Mouse (Mus musculus): Measurements from ENCODE around the gene Mnd1. TPM values are rescaled to one million over a fixed set of nuclear protein-coding genes. Genes with fewer than 3 reads are reported as not detected.
A peak's percentile ranks its signal among the peaks of the same experiment; 100 is the strongest.

Mnd1 gene
- polyA plus RNA-seq (2014; fragmentation: Nextera tagmentation; extraction: Ambion mirVana): 2.8 and 3.6 TPM in 2 replicates

- Histone ChIP-seq H3K4me3 (ENCODE audit: low read depth, low read length) (peak within 1 kb of the TSS; percentile 47), H3K4me2 (ENCODE audit: low read length) (peak within 1 kb of the TSS; percentile 93), H3K27me3 (replicated peaks; ENCODE audit: control insufficient read depth, insufficient read depth, low read length) (no peaks in the 10 kb centered on the region), H3K36me3 (ENCODE audit: control insufficient read depth, insufficient read depth, low read length) (peaks cover 20% of the 10 kb centered on the region), H3K27ac (ENCODE audit: low read depth, low read length) (no peak within 1 kb of the TSS), H3K9me3 (replicated peaks; ENCODE audit: control insufficient read depth, low read length) (no peaks in the 10 kb centered on the region), H3K4me1 (ENCODE audit: control insufficient read depth, insufficient read depth, low read length) (no peaks in the 10 kb centered on the region), H3K9ac (ENCODE audit: low read length) (peak within 1 kb of the TSS; percentile 67)
- WGBS: 0% methylated on average over 29 of the region's 29 CpGs
- peak; percentile 95 for DNase-seq (ENCODE audit: low spot score)
- ATAC-seq: peak; percentile 99
Observed at GRCm38 (mm10) chr3:84155558-84156006, at the start of gene Mnd1. Gene Mnd1, minus strand, starts transcription at chr3:84155786.

DNA sequence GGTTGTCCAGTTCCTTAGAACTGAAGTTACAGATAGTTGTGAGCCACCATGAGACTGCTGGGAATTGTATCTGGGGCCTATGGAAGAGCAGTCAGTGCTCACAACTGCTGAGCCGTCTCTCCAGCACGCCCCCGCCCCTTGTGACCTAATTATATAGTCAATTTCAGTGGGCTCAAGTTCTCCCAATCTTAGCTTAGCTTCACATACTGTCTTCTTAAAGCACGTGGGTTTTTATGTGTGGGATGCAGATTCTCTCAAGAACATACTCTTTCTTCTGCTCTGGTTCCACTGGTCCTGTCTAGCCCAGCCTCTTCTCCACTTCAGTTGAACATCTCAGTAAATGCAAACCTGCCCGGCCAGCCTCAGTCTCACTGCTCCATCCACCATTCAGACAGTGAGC lies 49.1 kb upstream of the Mnd1 start:
- Histone ChIP-seq H3K4me2 (ENCODE audit: low read length) (no peak overlapping the region), H3K36me3 (ENCODE audit: control insufficient read depth, insufficient read depth, low read length) (peaks cover 66% of the 10 kb centered on the region), H3K9ac (ENCODE audit: low read length) (no peak overlapping the region), H3K27me3 (replicated peaks; ENCODE audit: control insufficient read depth, insufficient read depth, low read length) (no peaks in the 10 kb centered on the region), H3K9me3 (replicated peaks; ENCODE audit: control insufficient read depth, low read length) (no peaks in the 10 kb centered on the region), H3K4me1 (ENCODE audit: control insufficient read depth, insufficient read depth, low read length) (peaks cover 15% of the 10 kb centered on the region), H3K4me3 (ENCODE audit: low read depth, low read length) (no peak overlapping the region), H3K27ac (ENCODE audit: low read depth, low read length) (no peak overlapping the region)
- DNase-seq (ENCODE audit: low spot score) (no peak), ATAC-seq (no peak)
- 81% methylated on average over 5 of the region's 5 CpGs for WGBS

DNA sequence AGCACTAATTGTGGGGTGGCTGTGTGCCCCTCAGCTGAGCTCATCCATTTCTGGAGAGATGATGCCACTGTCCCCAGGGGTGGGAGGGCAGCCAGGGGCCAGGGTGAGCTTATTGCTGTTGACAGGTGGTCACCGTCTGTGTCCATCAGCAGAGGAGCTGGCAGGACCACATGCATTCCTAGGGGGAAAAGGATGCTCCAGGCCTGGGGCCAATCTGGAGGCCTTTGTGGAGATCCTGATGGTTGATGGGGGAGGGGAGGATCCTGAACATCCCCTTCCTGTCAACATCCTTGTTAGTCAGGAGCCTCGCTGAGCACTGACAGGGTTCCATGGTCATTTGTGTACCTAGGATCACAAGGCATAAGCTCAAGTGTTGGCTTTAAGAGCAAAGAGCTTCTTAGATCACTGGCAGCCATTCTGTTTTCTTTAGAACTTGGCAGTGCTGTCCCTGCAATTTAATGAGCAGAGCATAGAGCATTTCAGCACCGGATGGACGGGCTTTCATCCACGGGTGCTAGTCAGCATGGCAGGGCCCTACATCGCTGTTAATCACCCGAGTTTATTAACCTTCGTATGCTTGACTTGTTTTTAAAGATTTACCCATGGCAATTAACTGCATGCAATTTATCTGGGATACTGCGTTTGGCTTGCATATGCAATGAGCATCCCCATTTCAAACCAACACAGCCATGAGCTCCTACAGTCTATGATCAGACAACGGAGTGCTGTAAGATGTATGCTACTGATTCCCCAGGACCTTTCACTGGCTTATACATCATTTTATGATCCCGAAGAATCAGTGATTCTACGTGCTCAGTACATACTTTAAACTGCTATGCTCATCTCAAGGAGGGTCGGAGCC lies 45.2 kb upstream of the Mnd1 start:
- Histone ChIP-seq H3K36me3 (ENCODE audit: control insufficient read depth, insufficient read depth, low read length) (peaks cover 44% of the 10 kb centered on the region), H3K9me3 (replicated peaks; ENCODE audit: control insufficient read depth, low read length) (no peaks in the 10 kb centered on the region), H3K4me3 (ENCODE audit: low read depth, low read length) (no peak overlapping the region), H3K4me1 (ENCODE audit: control insufficient read depth, insufficient read depth, low read length) (peaks cover 15% of the 10 kb centered on the region), H3K9ac (ENCODE audit: low read length) (no peak overlapping the region), H3K27ac (ENCODE audit: low read depth, low read length) (peak overlapping the region; percentile 86), H3K4me2 (ENCODE audit: low read length) (no peak overlapping the region), H3K27me3 (replicated peaks; ENCODE audit: control insufficient read depth, insufficient read depth, low read length) (no peaks in the 10 kb centered on the region)
- DNase-seq (ENCODE audit: low spot score): peak; percentile 95
- WGBS: 23% methylated on average over 13 of the region's 13 CpGs
- ATAC-seq: peak; percentile 94

GRCm38 (mm10) chr3:84199516-84199915 lies 43.9 kb upstream of the Mnd1 start:
- no peaks in the 10 kb centered on the region for H3K9me3 ChIP-seq (replicated peaks; ENCODE audit: control insufficient read depth, low read length)
- H3K9ac ChIP-seq (ENCODE audit: low read length): no peak overlapping the region
- no peak for ATAC-seq
- no peak overlapping the region; the same call in 1 of the 2 replicates for H3K27ac ChIP-seq (ENCODE audit: low read depth, low read length)
- 94% methylated on average over 9 of the region's 9 CpGs for WGBS
- H3K4me3 ChIP-seq (ENCODE audit: low read depth, low read length): no peak overlapping the region
- H3K4me2 ChIP-seq (ENCODE audit: low read length): no peak overlapping the region
- no peak for DNase-seq (ENCODE audit: low spot score)
- H3K36me3 ChIP-seq (ENCODE audit: control insufficient read depth, insufficient read depth, low read length): peaks cover 34% of the 10 kb centered on the region
- H3K27me3 ChIP-seq (replicated peaks; ENCODE audit: control insufficient read depth, insufficient read depth, low read length): no peaks in the 10 kb centered on the region
- peaks cover 15% of the 10 kb centered on the region for H3K4me1 ChIP-seq (ENCODE audit: control insufficient read depth, insufficient read depth, low read length)

GRCm38 (mm10) chr3:84198229-84198628 lies 42.6 kb upstream of the Mnd1 start:
- Histone ChIP-seq H3K4me2 (ENCODE audit: low read length) (no peak overlapping the region), H3K9ac (ENCODE audit: low read length) (no peak overlapping the region), H3K4me3 (ENCODE audit: low read depth, low read length) (no peak overlapping the region), H3K27ac (ENCODE audit: low read depth, low read length) (no peak overlapping the region), H3K9me3 (replicated peaks; ENCODE audit: control insufficient read depth, low read length) (no peaks in the 10 kb centered on the region), H3K27me3 (replicated peaks; ENCODE audit: control insufficient read depth, insufficient read depth, low read length) (no peaks in the 10 kb centered on the region), H3K36me3 (ENCODE audit: control insufficient read depth, insufficient read depth, low read length) (peaks cover 43% of the 10 kb centered on the region), H3K4me1 (ENCODE audit: control insufficient read depth, insufficient read depth, low read length) (peaks cover 15% of the 10 kb centered on the region)
- no peak for ATAC-seq
- 96% methylated on average over 3 of the region's 3 CpGs for WGBS
- no peak for DNase-seq (ENCODE audit: low spot score)

GRCm38 (mm10) chr3:84193881-84194280 lies 38.3 kb upstream of the Mnd1 start:
- Histone ChIP-seq H3K36me3 (ENCODE audit: control insufficient read depth, insufficient read depth, low read length) (peaks cover 70% of the 10 kb centered on the region), H3K27me3 (replicated peaks; ENCODE audit: control insufficient read depth, insufficient read depth, low read length) (no peaks in the 10 kb centered on the region), H3K27ac (ENCODE audit: low read depth, low read length) (no peak overlapping the region), H3K9me3 (replicated peaks; ENCODE audit: control insufficient read depth, low read length) (no peaks in the 10 kb centered on the region), H3K9ac (ENCODE audit: low read length) (no peak overlapping the region), H3K4me3 (ENCODE audit: low read depth, low read length) (no peak overlapping the region), H3K4me2 (ENCODE audit: low read length) (no peak overlapping the region), H3K4me1 (ENCODE audit: control insufficient read depth, insufficient read depth, low read length) (peaks cover 6% of the 10 kb centered on the region; the same call in 1 of the 2 replicates)
- 58% methylated on average over 4 of the region's 4 CpGs for WGBS
- ATAC-seq (no peak), DNase-seq (ENCODE audit: low spot score) (no peak)

DNA sequence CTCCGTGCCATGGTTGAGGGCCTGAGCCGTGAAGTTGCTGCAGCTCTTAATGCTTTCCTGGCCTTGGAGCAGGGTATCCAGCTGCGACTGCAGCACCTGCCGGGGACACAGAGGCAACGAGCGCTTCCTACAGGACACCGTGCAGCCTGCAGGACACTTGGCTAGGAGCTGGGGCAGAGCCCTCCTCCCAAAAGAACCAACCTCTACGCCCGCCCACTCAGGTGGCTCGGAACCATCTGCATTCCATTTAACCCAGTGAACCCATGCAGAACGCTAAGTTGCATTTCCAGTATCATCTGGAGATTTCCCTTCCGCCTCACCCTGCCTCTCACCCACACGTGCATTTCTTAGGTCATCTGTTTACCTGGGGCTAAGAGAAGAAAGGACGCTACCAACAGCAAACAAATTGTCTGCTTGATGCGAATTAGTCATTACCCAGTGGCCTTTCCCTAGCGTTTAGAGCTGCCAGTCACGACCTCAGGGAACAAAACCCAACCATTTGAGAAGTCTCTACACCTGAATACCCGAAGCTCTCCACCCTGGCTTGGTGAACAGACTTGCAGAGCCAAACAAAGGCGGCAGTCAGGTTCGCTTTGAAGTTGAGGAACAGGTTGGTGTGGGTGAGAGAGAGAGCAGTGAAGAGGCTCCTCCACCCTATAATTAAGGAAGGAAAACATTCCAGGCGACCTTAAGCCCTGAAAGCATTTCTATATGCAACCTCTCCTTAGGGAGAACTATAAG lies 35.7 kb upstream of the Mnd1 start:
- peaks cover 6% of the 10 kb centered on the region; the same call in 1 of the 2 replicates for H3K4me1 ChIP-seq (ENCODE audit: control insufficient read depth, insufficient read depth, low read length)
- no peaks in the 10 kb centered on the region for H3K27me3 ChIP-seq (replicated peaks; ENCODE audit: control insufficient read depth, insufficient read depth, low read length)
- H3K36me3 ChIP-seq (ENCODE audit: control insufficient read depth, insufficient read depth, low read length): peaks cover 71% of the 10 kb centered on the region
- no peak overlapping the region for H3K4me3 ChIP-seq (ENCODE audit: low read depth, low read length)
- DNase-seq (ENCODE audit: low spot score) (no peak), ATAC-seq (peak; percentile 24; the same call in 1 of the 2 replicates)
- WGBS: 55% methylated on average over 21 of the region's 21 CpGs
- H3K9me3 ChIP-seq (replicated peaks; ENCODE audit: control insufficient read depth, low read length): no peaks in the 10 kb centered on the region
- no peak overlapping the region for H3K27ac ChIP-seq (ENCODE audit: low read depth, low read length)
- no peak overlapping the region for H3K9ac ChIP-seq (ENCODE audit: low read length)
- no peak overlapping the region for H3K4me2 ChIP-seq (ENCODE audit: low read length)

GRCm38 (mm10) chr3:84190513-84191061 lies 35.0 kb upstream of the Mnd1 start:
- Histone ChIP-seq H3K27ac (ENCODE audit: low read depth, low read length) (no peak overlapping the region), H3K4me3 (ENCODE audit: low read depth, low read length) (no peak overlapping the region), H3K9me3 (replicated peaks; ENCODE audit: control insufficient read depth, low read length) (no peaks in the 10 kb centered on the region), H3K9ac (ENCODE audit: low read length) (no peak overlapping the region), H3K4me1 (ENCODE audit: control insufficient read depth, insufficient read depth, low read length) (peaks cover 6% of the 10 kb centered on the region; the same call in 1 of the 2 replicates), H3K36me3 (ENCODE audit: control insufficient read depth, insufficient read depth, low read length) (peaks cover 66% of the 10 kb centered on the region), H3K4me2 (ENCODE audit: low read length) (0 out of 2 replicates have a peak overlapping the region, but pooled peaks have one; percentile 2), H3K27me3 (replicated peaks; ENCODE audit: control insufficient read depth, insufficient read depth, low read length) (no peaks in the 10 kb centered on the region)
- DNase-seq (ENCODE audit: low spot score) (no peak), ATAC-seq (peak; percentile 42)
- 32% methylated on average over 41 of the region's 41 CpGs for WGBS

Data from forebrain, embryonic 14.5 days (tissue).